Mouse (Mus musculus) heart, embryonic 12.5 days (tissue): Measurements from ENCODE around the gene Gm11562. TPM values are rescaled to one million over a fixed set of nuclear protein-coding genes. Genes with fewer than 3 reads are reported as not detected.
"Not testable (repeated sequence)": the region's sequence is repeated elsewhere in the genome, so short reads cannot be mapped to it uniquely, and the experiment has no call there.

Source experiments
- ATAC-seq: fragments of 200-750 bp; cut with Nextera tagmentation; 2 replicates; pipeline ENCODE4 v1.8.0; 2017; ENCODE audit warnings: moderate TSS enrichment, moderate library complexity; ENCODE audit not compliant: insufficient number of reproducible peaks, low FRiP score
- H3K27ac ChIP-seq: fragments of 300-500 bp; sonication (generic); 2 replicates; pipeline ENCODE4 v1.5.1; 2016; ENCODE audit warnings: mild to moderate bottlenecking, moderate library complexity; ENCODE audit not compliant: poor library complexity, severe bottlenecking
- H3K27me3 ChIP-seq: fragments of 300-500 bp; sonication (generic); replicated peaks from 2 replicates; pipeline ENCODE4 v1.6.1; 2016; ENCODE audit warnings: mild to moderate bottlenecking, moderate library complexity
- H3K36me3 ChIP-seq: fragments of 300-500 bp; sonication (generic); 2 replicates; pipeline ENCODE4 v1.6.1; 2016; ENCODE audit warnings: mild to moderate bottlenecking, moderate library complexity
- H3K4me1 ChIP-seq: fragments of 300-500 bp; sonication (generic); replicated peaks from 2 replicates; pipeline ENCODE4 v1.6.1; 2016; ENCODE audit warnings: mild to moderate bottlenecking
- H3K4me2 ChIP-seq: fragments of 300-500 bp; sonication (generic); 2 replicates; pipeline ENCODE4 v1.6.1; 2016; ENCODE audit warnings: mild to moderate bottlenecking, moderate library complexity
- H3K4me3 ChIP-seq: fragments of 300-500 bp; sonication (generic); 2 replicates; pipeline ENCODE4 v1.5.1; 2016; ENCODE audit warnings: mild to moderate bottlenecking
- H3K9ac ChIP-seq: fragments of 300-500 bp; sonication (generic); 2 replicates; pipeline ENCODE4 v1.6.1; 2016; ENCODE audit warnings: mild to moderate bottlenecking, moderate library complexity
- H3K9me3 ChIP-seq: fragments of 300-500 bp; sonication (generic); replicated peaks from 2 replicates; pipeline ENCODE4 v1.6.1; 2016; ENCODE audit warnings: mild to moderate bottlenecking, moderate library complexity
- WGBS: fragments of 180-500 bp; shearing (Covaris S2); methylation state at CpG from one replicate; pipeline ENCODE4 v1.1.7; 2016; 5-methylcytosine and 5-hydroxymethylcytosine counted together
- polyA plus RNA-seq: library from polyadenylated mRNA; unstranded; fragments of >200 nt; fragmentation: Nextera tagmentation; extraction: Ambion mirVana; gene quantifications from 2 replicates; pipeline ENCODE4 v1.2.1, GENCODE M21; 2016

Gene Gm11562
- polyA plus RNA-seq, 1 experiment from 2014 or later: not detected

DNA sequence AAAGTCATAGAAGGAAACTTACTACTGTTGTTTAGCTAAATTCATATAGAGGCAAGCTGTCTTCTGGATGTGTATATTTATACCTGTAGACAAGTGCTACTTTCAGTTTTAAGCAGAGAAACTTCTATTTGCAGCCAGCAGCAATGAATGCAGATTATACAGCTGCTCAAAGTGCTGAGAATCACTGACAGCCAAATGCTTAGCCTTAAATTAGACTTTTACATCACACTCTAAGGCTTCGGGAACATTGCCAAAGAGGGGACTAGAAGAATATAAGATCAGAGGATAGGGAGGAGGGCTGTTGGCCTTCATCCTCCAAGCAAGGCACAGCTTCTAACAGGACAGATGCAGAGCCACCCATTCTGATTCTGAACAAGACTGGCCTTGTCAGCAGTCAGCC is 16.9 kb upstream of the Gm11562 start:
- Histone ChIP-seq H3K9ac (no peak overlapping the region), H3K4me2 (no peak overlapping the region), H3K9me3 (no peaks in the 10 kb centered on the region), H3K4me3 (no peak overlapping the region), H3K36me3 (no peaks in the 10 kb centered on the region), H3K4me1 (no peaks in the 10 kb centered on the region), H3K27ac (no peak overlapping the region), H3K27me3 (peaks cover 8% of the 10 kb centered on the region)
- ATAC-seq: no peak
- 54% methylated on average over 1 of the region's 1 CpGs for WGBS

DNA sequence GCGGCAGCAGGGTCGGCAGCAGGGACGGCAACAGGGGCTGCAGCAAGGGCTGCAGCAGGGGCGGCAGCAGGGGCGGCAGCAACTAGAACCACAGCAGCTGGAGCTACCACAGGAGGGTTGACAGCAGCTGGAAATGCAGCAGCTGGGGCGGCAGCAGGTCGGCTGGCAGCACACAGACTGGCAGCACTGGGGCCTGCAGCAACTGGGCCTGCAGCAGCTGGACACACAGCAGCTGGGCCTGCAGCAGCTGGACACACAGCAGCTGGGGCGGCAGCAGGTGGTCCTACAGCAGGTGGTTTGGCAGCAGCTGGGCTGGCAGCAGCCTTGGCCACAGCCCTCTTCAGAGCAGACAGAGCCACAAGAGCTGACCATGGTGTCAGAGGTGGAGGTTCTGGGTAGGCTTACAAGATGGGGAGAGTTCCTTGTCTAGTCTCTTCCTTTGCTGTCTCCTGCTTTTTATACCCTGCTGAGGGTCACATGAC is 14.5 kb upstream of the Gm11562 start, which contains the start of gene Krtap4-2:
Gene Krtap4-2 (minus strand): TSS at position 432 of the 482 bp plus-strand sequence.
- Histone ChIP-seq H3K4me2 (no peak within 1 kb of the TSS), H3K36me3 (no peaks in the 10 kb centered on the region), H3K9me3 (no peaks in the 10 kb centered on the region), H3K9ac (no peak within 1 kb of the TSS), H3K4me1 (no peaks in the 10 kb centered on the region), H3K27ac (no peak within 1 kb of the TSS), H3K4me3 (no peak within 1 kb of the TSS), H3K27me3 (peaks cover 8% of the 10 kb centered on the region)
- ATAC-seq: no peak
- WGBS: 34% methylated on average over 8 of the region's 8 CpGs

DNA sequence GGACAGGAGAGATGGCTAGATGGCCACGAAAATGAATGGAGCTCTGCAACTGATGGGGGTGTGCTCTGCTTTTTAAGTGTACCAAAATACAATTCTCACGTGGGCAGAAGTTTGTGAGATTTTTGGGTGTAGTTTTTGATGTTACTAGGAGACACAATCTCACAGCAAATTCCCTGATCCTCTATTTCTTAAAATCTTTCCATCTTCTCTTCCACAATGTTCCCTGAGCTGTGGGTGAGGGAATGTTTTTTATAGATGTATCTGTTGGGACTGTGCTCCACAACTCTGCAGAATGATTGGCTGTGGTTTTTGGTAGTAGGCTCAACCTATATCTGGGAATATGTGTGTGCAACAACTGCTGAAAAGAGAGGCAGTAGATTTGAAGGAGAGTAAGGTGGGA is 13.1 kb upstream of the Gm11562 start:
- no peak for ATAC-seq
- H3K27ac ChIP-seq: no peak overlapping the region
- no peak overlapping the region for H3K4me3 ChIP-seq
- 45% methylated on average over 2 of the region's 2 CpGs for WGBS
- H3K27me3 ChIP-seq: peaks cover 5% of the 10 kb centered on the region
- no peak overlapping the region for H3K4me2 ChIP-seq
- no peaks in the 10 kb centered on the region for H3K36me3 ChIP-seq
- H3K4me1 ChIP-seq: no peaks in the 10 kb centered on the region
- H3K9me3 ChIP-seq: no peaks in the 10 kb centered on the region
- no peak overlapping the region for H3K9ac ChIP-seq

DNA sequence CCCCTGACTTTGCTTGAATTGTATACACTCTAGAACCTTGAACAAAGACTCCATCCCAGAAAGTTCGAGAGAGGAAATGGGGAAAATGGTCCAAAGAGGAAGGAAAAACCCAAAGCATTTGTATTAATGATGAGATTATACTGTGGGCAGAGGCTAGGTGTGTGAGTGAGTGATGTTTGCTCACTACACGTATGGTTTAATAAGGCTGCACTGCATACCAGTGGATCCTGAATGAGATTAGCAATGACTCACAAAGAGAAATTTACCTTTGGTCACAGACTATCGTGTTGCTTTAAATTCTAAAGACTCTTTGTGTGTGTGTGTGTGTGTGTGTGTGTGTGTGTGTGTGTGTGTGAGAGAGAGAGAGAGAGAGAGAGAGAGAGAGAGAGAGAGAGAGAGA is 10.7 kb upstream of the Gm11562 start:
- ATAC-seq: no peak

DNA sequence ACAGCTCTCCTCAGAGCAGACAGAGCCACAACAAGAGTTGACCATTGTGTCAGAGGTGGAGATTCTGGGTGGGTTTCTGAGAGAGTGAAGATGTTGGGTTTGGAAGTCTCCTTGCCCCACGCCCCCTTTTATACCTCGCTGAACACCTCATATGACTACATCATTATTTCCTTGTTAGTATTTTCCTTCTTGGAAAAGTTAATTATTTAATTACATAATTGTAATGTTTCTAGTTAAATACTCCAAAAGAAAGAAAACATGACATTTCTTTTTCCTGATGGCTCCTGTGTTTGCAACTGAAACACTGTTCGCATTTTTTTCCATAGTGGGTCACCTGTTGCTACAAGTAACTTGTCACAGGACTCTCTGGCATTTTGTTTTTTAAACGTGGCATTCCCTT is 7.9 kb upstream of the Gm11562 start, which contains the start of gene Krtap4-1:
Gene Krtap4-1 (minus strand): TSS at position 101 of the 400 bp plus-strand sequence.
- no peak within 1 kb of the TSS for H3K27ac ChIP-seq
- H3K4me2 ChIP-seq: no peak within 1 kb of the TSS
- ATAC-seq: no peak
- peaks cover 5% of the 10 kb centered on the region; the same call in 1 of the 2 replicates for H3K27me3 ChIP-seq
- 76% methylated on average over 4 of the region's 4 CpGs for WGBS
- H3K9ac ChIP-seq: no peak within 1 kb of the TSS
- peaks cover 5% of the 10 kb centered on the region; the same call in 1 of the 2 replicates for H3K9me3 ChIP-seq
- H3K4me3 ChIP-seq: no peak within 1 kb of the TSS
- H3K36me3 ChIP-seq: no peaks in the 10 kb centered on the region
- no peaks in the 10 kb centered on the region for H3K4me1 ChIP-seq

More for the DNA sequence above, 10.7 kb upstream of the Gm11562 start:
- Histone ChIP-seq H3K9ac (no peak overlapping the region), H3K9me3 (no peaks in the 10 kb centered on the region), H3K4me1 (no peaks in the 10 kb centered on the region), H3K27ac (no peak overlapping the region), H3K4me2 (no peak overlapping the region), H3K4me3 (no peak overlapping the region), H3K36me3 (no peaks in the 10 kb centered on the region), H3K27me3 (peaks cover 10% of the 10 kb centered on the region)
- 65% methylated on average over 3 of the region's 3 CpGs for WGBS

DNA sequence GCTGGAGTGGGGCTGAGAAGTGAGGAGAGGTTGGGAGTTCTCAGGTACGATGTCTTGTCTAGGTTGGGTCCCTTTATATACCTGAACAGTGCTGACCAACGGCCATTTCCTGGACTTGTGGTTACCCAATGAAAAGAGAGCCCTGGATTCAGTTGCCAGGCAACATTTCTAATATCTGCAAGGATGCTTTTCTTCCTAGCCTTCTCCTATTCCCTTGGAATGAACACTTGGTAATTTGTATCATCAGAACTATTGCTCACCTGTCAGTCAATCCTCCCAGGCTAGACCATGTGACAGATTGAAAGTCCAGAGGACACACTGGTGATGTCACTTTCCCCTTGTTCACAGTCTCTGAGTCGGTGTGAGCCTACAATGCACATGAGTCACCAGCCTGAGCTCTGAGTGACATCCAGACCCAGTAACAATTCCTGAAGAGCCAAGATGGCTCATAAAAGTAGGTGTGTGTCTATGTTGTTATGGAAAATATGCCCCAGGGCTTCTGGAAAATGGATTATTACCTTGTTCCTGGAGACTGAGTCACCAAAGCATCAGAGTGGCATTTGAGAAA is 5.4 kb downstream of the Gm11562 start, which contains the start of gene Krtap2-4:
Gene Krtap2-4 (minus strand): TSS at position 51 of the 568 bp plus-strand sequence.
- Histone ChIP-seq H3K4me1 (no peaks in the 10 kb centered on the region), H3K27me3 (no peaks in the 10 kb centered on the region), H3K27ac (no peak within 1 kb of the TSS), H3K9me3 (no peaks in the 10 kb centered on the region), H3K4me3 (no peak within 1 kb of the TSS), H3K4me2 (no peak within 1 kb of the TSS), H3K36me3 (no peaks in the 10 kb centered on the region), H3K9ac (no peak within 1 kb of the TSS)
- no peak for ATAC-seq
- WGBS: 53% methylated on average over 3 of the region's 3 CpGs

DNA sequence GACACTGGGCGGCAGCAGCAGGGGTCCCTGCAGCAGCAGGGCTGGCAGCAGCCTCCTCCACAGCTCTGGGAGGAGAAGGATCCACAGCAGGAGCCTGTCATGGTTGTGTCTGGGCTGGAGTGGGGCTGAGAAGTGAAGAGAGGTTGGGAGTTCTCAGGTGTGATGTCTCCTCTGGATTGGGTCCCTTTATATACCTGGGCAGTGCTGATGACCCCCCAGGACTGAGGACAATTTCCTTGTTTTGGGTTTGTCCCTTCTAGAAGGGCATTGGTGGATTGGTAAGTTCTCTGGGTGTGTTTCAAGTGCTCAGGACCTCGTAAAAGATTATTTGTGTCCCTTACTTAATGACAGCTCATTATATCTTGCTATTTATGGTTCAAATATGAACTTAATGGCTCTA is 10.1 kb downstream of the Gm11562 start, which contains the start of gene Gm11937:
Gene Gm11937 (minus strand): TSS at position 101 of the 400 bp plus-strand sequence.
- H3K36me3 ChIP-seq, H3K9ac ChIP-seq, H3K4me3 ChIP-seq, H3K27me3 ChIP-seq, H3K4me1 ChIP-seq, ATAC-seq, H3K4me2 ChIP-seq, H3K27ac ChIP-seq, H3K9me3 ChIP-seq: not testable (repeated sequence)
- WGBS: 54% methylated on average over 1 of the region's 2 CpGs

DNA sequence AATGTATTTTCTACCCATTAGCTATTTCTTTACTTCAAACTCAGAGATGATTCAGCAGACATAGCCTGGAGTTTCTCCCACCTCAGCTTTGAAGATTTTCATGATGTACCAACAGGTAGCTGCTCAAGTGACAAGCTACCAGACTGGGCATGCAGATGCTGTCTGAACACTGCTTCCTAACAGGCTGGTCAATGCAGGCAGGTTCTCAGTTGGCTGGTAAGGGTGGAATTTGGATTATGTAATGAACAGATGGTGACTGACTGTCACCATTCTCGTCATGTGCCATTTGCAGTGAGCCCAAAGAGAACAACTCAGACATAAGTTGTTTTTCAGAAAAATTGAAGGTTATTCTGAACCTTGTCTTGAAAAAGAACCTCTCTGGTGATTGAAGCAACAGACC is 11.1 kb downstream of the Gm11562 start:
- 62% methylated on average over 1 of the region's 1 CpGs for WGBS
- no peak for ATAC-seq
- H3K9me3 ChIP-seq: no peaks in the 10 kb centered on the region
- H3K36me3 ChIP-seq: no peaks in the 10 kb centered on the region
- no peak overlapping the region for H3K9ac ChIP-seq
- H3K4me1 ChIP-seq: no peaks in the 10 kb centered on the region
- H3K4me2 ChIP-seq: no peak overlapping the region
- no peak overlapping the region for H3K27ac ChIP-seq
- H3K4me3 ChIP-seq: no peak overlapping the region
- H3K27me3 ChIP-seq: no peaks in the 10 kb centered on the region; the same call in 1 of the 2 replicates

DNA sequence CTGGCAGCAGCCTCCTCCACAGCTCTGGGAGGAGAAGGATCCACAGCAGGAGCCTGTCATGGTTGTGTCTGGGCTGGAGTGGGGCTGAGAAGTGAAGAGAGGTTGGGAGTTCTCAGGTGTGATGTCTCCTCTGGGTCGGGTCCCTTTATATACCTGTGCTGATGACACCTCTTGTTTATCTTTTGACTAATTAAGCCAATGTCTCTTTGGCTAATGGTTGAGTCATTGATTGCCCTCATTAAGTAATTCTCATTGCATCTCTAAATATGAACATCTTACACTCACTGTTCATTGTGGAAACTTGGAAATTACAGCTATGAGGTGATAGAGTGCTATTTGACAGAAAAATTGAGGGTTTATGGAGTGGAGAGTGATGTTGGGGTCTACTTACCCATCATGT is 17.0 kb downstream of the Gm11562 start, which contains the start of gene Gm11938:
Gene Gm11938 (minus strand): TSS at position 101 of the 400 bp plus-strand sequence.
- H3K9me3 ChIP-seq, H3K27me3 ChIP-seq, H3K27ac ChIP-seq, H3K4me1 ChIP-seq, H3K9ac ChIP-seq, H3K36me3 ChIP-seq, H3K4me3 ChIP-seq, ATAC-seq, H3K4me2 ChIP-seq: not testable (repeated sequence)
- WGBS: 59% methylated on average over 1 of the region's 1 CpGs

DNA sequence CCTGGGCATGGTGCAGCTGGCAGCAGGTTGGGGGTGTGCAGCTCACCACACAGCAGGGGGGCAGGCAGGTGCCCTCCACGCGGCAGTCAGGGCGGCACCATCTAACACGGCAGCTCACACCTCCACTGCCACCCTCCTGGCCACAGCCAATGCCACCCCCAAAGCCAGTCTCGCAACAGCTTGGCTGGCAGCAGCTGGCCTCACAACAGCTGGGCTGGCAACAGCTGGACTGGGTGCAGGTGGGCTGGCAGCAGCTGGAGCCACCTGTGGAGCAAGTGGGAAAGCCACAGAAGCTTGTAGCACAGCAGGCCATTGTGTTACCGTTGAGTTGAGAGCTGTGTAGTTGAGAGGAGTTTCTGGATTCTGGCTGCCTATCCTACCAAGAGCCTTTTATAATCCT is 22.5 kb downstream of the Gm11562 start, which contains the start of gene Krtap9-3:
Gene Krtap9-3 (minus strand): TSS at position 364 of the 400 bp plus-strand sequence.
- not testable (repeated sequence) for H3K36me3 ChIP-seq, ATAC-seq, H3K4me1 ChIP-seq, H3K27ac ChIP-seq, H3K9me3 ChIP-seq, H3K4me3 ChIP-seq, H3K27me3 ChIP-seq, H3K4me2 ChIP-seq, H3K9ac ChIP-seq
- WGBS: 74% methylated on average over 6 of the region's 6 CpGs

DNA sequence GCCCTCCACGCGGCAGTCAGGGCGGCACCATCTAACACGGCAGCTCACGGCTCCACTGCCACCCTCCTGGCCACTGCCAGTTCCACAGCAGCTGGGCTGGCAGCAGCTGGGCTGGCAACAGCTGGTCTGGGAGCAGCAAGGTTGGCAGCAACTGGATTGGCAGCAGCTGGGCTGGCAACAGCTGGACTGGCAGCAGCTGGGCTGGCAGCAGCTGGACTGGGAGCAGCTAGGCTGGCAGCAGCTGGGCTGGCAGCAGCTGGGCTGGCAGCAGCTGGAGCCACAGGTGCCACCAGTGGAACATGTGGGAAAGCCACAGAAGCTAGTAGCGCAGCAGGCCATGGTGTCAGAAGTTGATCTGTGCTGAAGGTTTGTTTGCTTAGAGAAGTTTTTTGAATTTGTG is 29.3 kb downstream of the Gm11562 start, which contains the start of gene Krtap1-3:
Gene Krtap1-3 (minus strand): TSS at position 359 of the 400 bp plus-strand sequence.
- no peak for ATAC-seq
- H3K9me3 ChIP-seq: no peaks in the 10 kb centered on the region
- WGBS: 76% methylated on average over 6 of the region's 6 CpGs
- no peak within 1 kb of the TSS for H3K27ac ChIP-seq
- 0 out of 2 replicates have a peak, but pooled peaks cover 4% of the 10 kb centered on the region for H3K27me3 ChIP-seq
- H3K4me1 ChIP-seq: no peaks in the 10 kb centered on the region
- no peaks in the 10 kb centered on the region for H3K36me3 ChIP-seq
- H3K4me2 ChIP-seq: no peak within 1 kb of the TSS
- no peak within 1 kb of the TSS for H3K4me3 ChIP-seq
- no peak within 1 kb of the TSS for H3K9ac ChIP-seq
